Mouse (Mus musculus): ENCODE data around the gene Exoc4. TPM values are rescaled to one million over a fixed set of nuclear protein-coding genes. Genes with fewer than 3 reads are reported as not detected.

The Exoc4 gene
- total RNA-seq, 2 experiments from 2014 or later, result 72.2 to 76.3 TPM

DNA sequence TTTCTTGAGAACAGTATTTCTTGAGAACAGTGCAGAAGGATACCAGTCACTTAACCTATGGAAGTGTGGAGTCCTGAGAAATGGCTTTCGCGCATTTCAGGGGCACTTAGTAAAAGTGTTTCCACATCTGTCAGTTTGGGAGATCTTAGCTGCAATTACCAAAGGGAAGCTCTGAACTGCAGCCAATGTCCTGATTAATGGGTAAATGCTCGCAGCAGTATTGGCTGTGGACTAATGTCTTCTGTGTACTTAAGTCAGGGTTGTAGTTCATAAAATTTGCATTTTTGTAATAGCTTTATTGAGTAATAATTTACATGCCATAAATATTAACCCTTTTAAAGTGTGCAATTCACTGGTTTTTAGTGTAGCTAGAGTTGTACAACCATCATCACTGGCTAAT lies 709.4 kb downstream of the Exoc4 start:
- no peak for DNase-seq (ENCODE audit: low spot score in 2 of 2)
- intact Hi-C loops (cut with DNase I), result no loop called here

DNA sequence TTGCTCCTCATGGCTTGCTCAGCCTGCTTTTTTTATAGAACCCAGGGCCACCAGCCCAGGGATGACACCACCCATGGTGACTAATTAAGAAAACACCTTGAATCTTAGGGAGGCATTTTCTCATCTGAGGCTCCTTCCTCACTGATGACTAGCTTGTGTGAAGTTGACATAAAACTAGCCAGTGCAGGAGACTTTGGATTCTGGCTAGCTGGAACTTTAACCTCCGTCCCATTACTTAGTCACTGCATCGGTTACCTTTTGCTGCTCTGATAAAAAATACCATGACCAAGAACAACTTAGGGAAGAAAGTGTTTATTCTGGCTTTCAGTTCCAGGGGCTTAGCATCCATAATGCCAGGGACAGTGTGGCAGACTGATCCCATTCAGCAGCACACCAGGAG lies 711.9 kb downstream of the Exoc4 start:
- no peak for DNase-seq (ENCODE audit: low spot score in 2 of 2)
- intact Hi-C loops (cut with DNase I), result no loop called here

DNA sequence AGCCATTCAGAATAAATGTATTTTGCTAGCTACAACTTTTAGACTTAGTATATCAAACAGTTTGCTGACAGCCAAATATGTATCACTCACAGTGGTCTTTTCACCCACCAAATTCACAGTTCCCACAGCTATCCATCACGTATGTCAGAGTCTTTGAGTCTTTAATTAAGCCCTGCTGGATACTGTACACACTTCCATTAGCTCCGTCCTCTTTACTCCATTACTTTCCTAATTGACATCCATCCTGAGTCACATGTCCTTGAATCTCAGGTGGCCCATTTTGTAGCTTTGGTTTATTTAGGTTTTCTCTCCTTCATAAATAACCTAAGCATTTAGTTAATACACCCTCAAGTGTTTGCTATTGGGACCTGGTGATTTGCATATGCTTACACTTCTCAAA lies 714.2 kb downstream of the Exoc4 start:
- intact Hi-C loops (cut with DNase I), result no loop called here
- DNase-seq (ENCODE audit: low spot score in 2 of 2), result no peak

DNA sequence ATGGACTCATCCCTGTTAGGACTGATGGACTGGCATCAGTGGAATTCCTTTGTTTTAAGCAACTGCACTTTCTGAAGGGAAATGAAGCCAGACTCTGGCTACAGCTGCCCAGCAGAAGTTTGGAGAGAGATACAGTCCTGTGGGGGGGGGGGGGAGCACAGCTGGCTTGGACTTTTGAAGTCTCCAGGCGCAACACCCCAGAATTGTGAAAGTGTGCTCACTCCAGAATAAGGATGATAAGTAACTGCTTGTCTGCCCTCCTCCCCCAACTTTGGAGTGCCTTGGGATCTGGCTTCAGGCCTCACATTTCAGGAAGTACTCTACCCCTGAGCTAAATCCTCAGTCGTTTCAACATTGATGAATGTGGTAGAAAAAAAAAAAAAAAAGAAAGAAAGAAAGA lies 716.7 kb downstream of the Exoc4 start:
- intact Hi-C loops (cut with DNase I), result no loop called here
- no peak for DNase-seq (ENCODE audit: low spot score in 2 of 2)

DNA sequence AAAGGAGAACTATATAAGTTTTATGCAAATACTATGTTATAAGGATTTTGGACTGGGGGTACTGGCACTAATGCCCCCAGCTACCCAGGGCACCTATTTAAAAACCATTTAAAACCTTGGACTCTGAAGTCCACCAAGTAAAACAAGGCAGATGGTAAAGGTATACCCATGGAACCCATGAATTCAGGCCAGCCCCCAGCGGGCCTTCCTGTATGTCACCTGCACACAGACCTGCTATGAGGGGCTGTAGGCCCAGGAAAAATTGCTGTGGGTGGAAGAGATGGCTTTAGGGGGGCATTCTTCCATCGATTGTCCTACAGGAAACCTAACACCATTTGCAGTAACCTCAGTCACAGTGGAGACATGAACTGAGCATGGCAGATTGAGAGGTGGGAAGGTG lies 719.9 kb downstream of the Exoc4 start:
- intact Hi-C loops (cut with DNase I), result no loop called here
- DNase-seq (ENCODE audit: low spot score in 2 of 2), result no peak

DNA sequence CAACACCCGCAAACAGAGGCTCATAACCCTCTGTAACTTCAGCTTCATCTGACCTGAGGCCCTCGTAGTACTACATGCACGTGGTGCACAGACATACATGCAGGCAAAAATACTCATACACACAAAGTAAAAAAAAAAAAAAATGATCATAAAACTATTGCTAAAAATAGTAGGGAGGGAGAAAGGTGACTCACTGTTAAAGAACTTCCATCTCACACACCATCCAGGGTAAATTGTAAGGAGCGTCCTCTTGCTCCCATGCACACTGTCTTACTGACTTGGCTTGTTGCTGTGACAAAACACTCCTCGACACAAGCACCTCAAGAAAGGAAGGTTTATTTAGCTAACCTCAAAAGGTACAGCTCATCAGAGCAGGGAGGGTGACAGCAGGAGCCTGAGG lies 723.9 kb downstream of the Exoc4 start:
- intact Hi-C loops (cut with DNase I), result no loop called here
- no peak for DNase-seq (ENCODE audit: low spot score in 2 of 2)

DNA sequence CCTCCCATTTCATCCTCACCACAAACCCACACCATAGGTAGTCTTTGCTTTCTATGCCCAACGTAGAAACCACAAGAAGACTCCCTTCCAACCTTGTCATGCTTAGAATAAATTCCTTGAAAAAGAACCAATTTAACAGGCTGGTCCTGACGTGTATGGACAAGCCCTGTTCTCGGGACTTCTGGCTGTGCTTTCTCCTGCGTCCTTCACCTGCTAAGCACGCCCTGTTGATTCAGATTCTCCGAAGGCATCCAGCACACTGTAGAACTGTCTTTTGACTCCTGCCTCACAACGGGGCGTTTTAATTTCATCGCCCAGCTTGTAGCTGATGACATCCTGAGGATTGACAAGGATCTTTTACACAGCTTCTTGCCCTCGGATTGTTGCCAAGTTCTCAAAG lies 727.7 kb downstream of the Exoc4 start:
- no peak for DNase-seq (ENCODE audit: low spot score in 2 of 2)
- intact Hi-C loops (cut with DNase I), result no loop called here

DNA sequence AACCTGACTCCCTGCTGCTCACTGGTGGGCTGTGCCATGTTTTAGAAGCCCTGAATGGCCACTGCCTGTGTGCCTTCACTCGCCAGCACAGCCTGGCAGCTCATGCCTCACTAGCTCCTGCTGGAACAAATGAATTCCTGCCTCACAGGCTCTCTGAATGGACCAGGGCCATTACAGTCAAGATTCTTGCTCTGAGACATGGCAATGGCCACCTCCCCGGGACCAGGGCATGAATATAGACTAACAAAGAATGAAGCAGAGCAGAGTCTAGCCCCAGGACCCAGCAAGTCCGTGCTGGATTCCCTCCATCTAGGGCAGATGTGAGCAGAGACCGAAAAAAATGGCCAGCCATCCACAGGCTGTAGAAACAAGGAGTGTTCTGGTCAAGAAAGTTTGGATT lies 728.6 kb downstream of the Exoc4 start:
- DNase-seq (ENCODE audit: low spot score in 2 of 2), result no peak
- intact Hi-C loops (cut with DNase I), result no loop called here

DNA sequence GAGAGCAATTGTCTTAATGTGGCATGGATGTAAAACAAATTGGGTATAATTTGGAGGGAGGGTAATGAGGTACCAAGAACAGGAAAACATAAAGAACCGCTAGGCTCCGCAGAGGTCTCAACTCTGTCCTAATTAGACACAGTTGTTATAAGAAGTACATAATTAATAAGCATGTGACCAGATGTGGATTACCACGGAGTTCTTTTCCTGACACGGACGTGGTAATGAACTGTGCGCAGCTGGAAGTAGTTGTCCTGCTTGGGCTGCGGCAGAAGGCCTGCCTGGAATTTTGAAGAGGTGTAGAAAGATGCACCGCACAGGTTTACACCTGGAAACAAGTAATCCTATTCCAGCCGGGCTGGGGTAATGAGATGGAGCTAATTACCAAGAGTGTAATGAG lies 729.0 kb downstream of the Exoc4 start:
- DNase-seq (ENCODE audit: low spot score in 2 of 2), result no peak
- intact Hi-C loops (cut with DNase I), result no loop called here

DNA sequence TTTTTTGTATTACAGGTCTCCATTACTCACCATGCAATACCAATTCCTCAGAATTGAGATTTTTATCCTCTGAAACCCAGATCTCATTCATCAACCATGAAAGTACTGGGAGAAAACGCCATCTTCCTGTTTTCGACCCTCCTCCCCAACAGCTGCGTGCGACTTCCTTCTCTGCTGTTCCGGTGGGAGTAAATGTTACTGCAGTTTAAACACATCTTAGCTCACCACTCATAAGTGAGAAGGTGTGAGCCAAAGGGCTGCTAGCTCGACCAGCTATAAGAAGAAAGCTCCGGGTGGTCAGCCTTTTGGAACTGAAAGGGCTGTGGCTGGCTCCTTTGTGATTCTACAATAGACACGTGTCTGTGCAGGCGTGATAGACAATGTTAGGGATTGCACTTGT lies 733.8 kb downstream of the Exoc4 start:
- intact Hi-C loops (cut with DNase I), result no loop called here
- DNase-seq (ENCODE audit: low spot score in 2 of 2), result no peak

DNA sequence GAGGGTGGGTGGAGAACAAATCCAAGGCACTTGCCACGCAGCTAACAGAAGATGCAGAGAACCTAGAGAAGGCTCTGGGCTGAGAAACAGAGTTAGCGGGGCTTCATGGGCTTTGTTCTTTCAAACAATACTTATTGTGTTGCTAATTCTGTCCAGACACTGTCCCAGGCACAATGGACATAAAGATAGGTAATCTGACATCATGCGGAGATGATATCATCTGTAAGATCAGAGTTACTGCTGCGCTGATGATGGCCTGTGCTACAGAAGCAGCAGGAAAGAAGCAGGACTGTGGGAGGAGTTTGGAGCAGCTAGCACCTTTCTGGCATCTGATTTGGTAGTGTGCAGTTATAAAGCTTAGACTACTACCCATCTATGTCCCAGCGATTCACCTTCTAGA lies 738.2 kb downstream of the Exoc4 start:
- intact Hi-C loops (cut with DNase I), result no loop called here
- no peak for DNase-seq (ENCODE audit: low spot score in 2 of 2)

DNA sequence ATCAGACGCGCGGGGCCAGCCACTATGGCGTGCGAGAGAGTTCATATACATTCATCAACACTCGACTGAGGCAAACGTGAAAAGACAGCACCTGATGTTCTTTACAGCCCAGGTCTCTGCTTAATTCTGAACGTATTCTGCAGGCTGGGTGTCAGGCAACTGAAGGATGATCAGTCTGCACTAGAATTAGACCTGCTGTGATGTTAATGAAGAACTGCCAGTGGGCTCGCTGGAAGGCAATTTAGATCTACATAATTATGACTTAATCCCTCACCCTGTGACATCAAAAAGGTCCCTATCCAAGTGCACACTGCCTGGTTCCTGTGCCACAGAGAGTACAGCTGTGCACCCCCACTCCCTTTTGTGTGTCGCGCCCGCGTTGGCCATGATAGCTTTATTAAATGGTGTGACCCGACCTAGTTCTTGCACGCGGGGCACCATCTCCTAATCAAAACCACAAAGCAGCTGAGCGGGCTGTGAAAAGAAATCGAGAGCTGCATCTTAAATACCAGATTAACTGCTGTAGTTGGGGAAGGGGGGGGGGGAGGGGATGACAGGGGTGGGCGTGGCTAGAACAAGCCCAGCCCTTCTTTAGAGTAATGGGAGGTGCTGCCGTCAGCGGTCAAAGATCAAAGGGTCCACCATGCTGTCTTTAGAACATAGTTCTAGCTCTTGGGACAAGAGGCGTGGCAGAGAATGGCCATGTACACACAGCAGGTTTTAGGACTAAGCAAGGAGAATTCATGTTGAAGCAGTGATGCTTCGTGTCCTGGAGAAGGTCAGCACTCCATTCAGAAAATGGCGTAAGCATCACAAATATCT lies 743.5 kb downstream of the Exoc4 start:
- DNase-seq (ENCODE audit: low spot score in 2 of 2), result no peak

DNA sequence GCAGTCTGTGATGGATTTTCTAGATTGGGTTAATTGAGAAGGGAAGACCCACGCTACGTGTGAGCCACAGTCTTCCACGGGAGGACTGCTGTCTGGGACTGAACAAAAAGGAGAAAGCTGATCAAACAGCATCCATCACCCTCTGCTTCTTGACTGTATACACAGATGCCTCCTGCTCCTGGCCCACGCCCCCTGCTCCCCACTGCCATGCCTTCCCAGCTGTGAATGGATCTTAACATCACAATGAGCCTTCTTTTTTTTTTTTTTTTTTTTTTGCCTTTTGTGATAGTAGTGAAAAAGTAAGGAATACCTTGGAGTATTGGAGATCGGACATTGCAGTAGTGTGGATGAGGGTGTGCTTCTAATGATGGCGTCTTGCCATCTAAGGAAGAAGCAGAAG lies 745.0 kb downstream of the Exoc4 start:
- intact Hi-C loops (cut with DNase I), result no loop called here

More for the DNA sequence above, 743.5 kb downstream of the Exoc4 start:
- intact Hi-C loops (cut with DNase I), result no loop called here

DNA sequence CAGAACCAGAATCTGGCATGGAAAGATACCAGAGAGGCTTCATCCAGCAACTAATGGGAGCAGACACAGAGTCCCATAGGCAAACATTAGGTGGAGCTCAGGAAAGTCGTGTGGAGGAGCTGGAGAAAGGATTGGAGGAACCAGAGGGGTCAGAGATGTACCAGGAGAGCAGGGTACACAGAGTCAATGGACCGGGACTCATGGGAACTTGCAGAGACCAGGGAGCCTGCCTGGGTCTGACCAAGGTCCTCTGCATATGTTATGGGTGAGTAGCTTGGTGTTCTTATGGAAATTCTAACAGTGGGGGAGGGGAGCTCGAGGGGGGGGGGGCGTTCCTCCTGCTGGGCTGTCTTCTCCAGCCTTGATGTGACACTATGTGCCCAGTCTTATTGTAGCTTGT lies 749.7 kb downstream of the Exoc4 start:
- intact Hi-C loops (cut with DNase I), result no loop called here
- no peak for DNase-seq (ENCODE audit: low spot score in 2 of 2)

More for the DNA sequence above, 745.0 kb downstream of the Exoc4 start:
- no peak for DNase-seq (ENCODE audit: low spot score in 2 of 2)

DNA sequence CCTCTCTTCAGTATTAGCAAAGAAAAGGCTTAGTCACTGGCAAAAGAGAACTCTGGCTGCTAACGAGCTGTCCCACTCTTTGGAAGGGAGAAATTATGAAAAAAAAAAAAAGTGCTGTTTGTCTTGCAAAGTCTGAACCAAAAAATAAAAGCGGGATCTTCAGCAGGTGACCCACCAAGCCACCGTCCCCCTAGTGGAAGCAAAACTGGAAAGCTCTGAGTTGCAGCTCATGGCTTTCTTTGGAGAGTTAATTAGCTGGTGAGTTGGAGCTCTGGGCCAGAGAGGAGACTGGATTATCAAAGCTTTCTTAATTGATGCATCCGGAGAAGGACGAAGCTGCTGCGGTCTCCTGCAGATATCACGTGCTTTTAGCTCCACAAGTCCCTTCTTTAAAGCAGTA lies 750.6 kb downstream of the Exoc4 start:
- no peak for DNase-seq (ENCODE audit: low spot score in 2 of 2)
- intact Hi-C loops (cut with DNase I), result no loop called here

DNA sequence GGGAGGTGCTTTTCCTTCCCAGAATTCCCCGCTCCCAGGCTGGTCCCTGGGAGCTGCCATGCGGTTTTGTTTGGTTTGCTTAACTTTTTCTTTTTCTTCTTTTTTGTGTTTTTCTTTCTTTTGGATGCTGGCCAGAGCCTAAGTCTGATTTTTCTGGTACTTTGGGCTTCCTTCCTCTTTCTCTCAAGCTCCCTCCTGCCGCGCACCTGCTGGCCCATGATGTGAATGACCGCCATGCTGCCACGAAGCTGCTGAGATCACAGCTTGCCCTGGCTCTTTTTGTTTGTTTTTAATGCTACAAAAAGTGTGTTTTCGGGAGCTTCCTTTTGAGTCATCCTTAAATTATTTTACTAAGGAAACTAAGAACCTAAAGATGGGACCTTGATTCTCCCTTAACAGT lies 751.8 kb downstream of the Exoc4 start:
- DNase-seq (ENCODE audit: low spot score in 2 of 2), result no peak
- intact Hi-C loops (cut with DNase I), result no loop called here

DNA sequence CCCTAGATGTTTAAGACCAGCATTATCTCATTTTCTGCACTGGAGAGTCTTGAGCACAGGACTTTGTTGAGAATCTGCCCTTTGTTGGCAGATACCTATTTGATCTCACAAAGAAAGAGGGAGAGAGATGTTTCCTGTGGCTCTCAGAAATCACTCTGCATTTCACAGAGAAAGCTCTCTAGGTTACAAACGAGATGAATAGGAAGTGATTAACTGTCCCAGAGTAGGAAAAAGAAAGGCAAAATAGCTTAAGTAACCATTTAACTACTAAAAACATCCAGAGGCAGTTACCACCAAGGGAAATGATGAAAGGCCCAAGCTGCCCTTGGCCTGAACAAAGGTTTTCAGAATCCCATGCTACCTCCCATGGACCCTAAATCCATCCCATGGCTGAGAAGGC lies 754.1 kb downstream of the Exoc4 start:
- intact Hi-C loops (cut with DNase I), result no loop called here

DNA sequence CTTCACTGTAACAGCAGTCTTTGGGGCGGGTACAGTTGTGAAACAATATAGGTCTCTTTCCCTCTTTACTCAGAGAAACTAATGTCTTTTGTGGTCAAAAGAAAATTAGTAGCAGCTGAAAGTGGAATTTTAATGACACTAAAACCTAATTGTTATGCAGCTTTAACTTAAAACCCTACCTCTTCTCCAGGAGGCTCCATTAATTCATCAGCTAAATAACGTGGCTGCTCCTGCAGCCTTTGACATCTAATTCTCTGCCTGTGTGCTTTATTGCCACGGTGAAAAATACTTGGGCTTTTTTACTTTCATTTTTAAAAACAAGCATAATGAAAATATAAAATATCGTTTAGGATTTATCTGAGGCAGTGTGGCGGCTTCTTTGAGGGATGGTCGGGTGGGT lies 764.6 kb downstream of the Exoc4 start:
- no peak for DNase-seq (ENCODE audit: low spot score in 2 of 2)

More for the DNA sequence above, 754.1 kb downstream of the Exoc4 start:
- no peak for DNase-seq (ENCODE audit: low spot score in 2 of 2)

More for the DNA sequence above, 764.6 kb downstream of the Exoc4 start:
- intact Hi-C loops (cut with DNase I), result no loop called here
